Mouse (Mus musculus) midbrain, embryonic 12.5 days (tissue): ENCODE measurements around the gene Slc22a6. TPM values are rescaled to one million over a fixed set of nuclear protein-coding genes. Genes with fewer than 3 reads are reported as not detected.

ENCODE experiments used
- ATAC-seq: fragments of 200-750 bp; cut with Nextera tagmentation; 2 replicates; pipeline ENCODE4 v1.8.0; 2017; ENCODE audit warnings: low read depth, moderate TSS enrichment, moderate library complexity; ENCODE audit not compliant: low FRiP score
- H3K27ac ChIP-seq: fragments of 300-500 bp; sonication (generic); replicated peaks from 2 replicates; pipeline ENCODE4 v1.5.1; 2016; ENCODE audit warnings: mild to moderate bottlenecking
- H3K27me3 ChIP-seq: fragments of 300-500 bp; sonication (generic); 2 replicates; pipeline ENCODE4 v1.6.1; 2016; ENCODE audit warnings: mild to moderate bottlenecking
- H3K36me3 ChIP-seq: fragments of 300-500 bp; sonication (generic); 2 replicates; pipeline ENCODE4 v1.6.1; 2016
- H3K4me1 ChIP-seq: fragments of 300-500 bp; sonication (generic); 2 replicates; pipeline ENCODE4 v1.6.1; 2016
- H3K4me2 ChIP-seq: fragments of 300-500 bp; sonication (generic); replicated peaks from 2 replicates; pipeline ENCODE4 v1.6.1; 2016; ENCODE audit warnings: mild to moderate bottlenecking, moderate library complexity
- H3K4me3 ChIP-seq: fragments of 300-500 bp; sonication (generic); 2 replicates; pipeline ENCODE4 v1.5.1; 2016; ENCODE audit warnings: mild to moderate bottlenecking
- H3K9ac ChIP-seq: fragments of 300-500 bp; sonication (generic); replicated peaks from 2 replicates; pipeline ENCODE4 v1.6.1; 2016; ENCODE audit warnings: mild to moderate bottlenecking, moderate library complexity
- H3K9me3 ChIP-seq: fragments of 300-500 bp; sonication (generic); 2 replicates; pipeline ENCODE4 v1.6.1; 2016; ENCODE audit warnings: mild to moderate bottlenecking
- WGBS: fragments of 180-500 bp; shearing (Covaris S2); methylation state at CpG from one replicate; pipeline ENCODE4 v1.1.7; 2016; 5-methylcytosine and 5-hydroxymethylcytosine counted together
- polyA plus RNA-seq: library from polyadenylated mRNA; unstranded; fragments of >200 nt; fragmentation: Nextera tagmentation; extraction: Ambion mirVana; gene quantifications from 2 replicates; pipeline ENCODE4 v1.2.1, GENCODE M21; 2016

Gene Slc22a6
- polyA plus RNA-seq, 1 experiment from 2014 or later, result 4.2 TPM

DNA sequence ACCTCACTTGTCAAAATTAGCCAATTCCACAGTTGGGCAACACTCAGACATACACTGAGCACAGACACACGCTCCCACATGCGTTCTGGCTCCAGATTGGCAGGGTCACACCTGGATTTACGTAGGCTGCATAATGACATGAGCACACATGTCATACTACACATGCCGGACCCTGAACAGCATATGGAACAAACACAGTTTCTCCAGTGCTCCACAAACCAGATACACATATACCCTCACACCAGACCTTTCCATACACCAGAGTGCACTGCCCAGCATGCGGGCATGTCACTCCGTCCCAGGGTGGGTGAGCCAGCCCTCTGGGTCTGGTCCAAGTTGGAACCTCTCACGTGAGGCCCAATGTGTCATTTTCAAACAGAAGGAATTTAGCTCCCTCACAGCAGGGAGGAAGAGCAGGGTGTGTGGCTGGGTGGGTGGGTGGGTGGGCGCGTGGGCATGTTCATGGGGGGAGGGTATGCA is 45.6 kb downstream of the Slc22a6 start, which contains the start of gene Chrm1:
Gene Chrm1 (plus strand): TSS at position 430 of the 480 bp plus-strand sequence.
- H3K27ac ChIP-seq, result no peak within 1 kb of the TSS
- no peak within 1 kb of the TSS for H3K9ac ChIP-seq
- peak within 1 kb of the TSS; percentile 84; the same call in 1 of the 2 replicates for H3K4me2 ChIP-seq
- H3K36me3 ChIP-seq, result no peaks in the 10 kb centered on the region
- no peak within 1 kb of the TSS for H3K4me3 ChIP-seq
- H3K4me1 ChIP-seq, result peaks cover 13% of the 10 kb centered on the region; the same call in 1 of the 2 replicates
- ATAC-seq, result no peak
- WGBS, result 74% methylated on average over 9 of the region's 9 CpGs
- H3K27me3 ChIP-seq, result peaks cover 58% of the 10 kb centered on the region
- no peaks in the 10 kb centered on the region for H3K9me3 ChIP-seq

DNA sequence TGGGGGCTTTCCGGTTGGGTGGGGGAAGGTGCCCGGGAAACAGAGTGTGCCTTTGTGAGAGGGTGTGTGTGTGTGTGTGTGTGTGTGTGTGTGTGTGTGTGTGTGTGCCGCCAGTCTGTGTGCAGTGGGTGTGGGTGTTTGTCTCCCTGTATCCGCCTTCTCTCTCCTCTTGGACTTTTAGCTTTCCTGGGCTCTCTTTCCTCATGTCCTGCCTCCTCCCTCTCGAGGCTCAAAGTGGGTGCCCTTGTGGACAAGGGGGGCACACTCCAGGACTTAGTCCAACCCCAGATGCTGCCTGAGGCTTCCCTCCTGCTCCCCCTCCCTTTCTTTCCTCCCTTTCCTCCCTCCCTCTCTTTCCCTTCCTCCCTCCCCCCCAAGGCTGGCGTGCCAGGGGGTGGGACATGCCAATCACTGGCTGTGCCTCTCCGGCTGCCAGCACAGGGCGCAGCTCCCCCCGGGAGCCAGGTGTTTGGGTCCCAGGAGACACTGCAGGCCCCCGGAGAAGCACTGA is 46.1 kb downstream of the Slc22a6 start:
- Histone ChIP-seq H3K27me3 (peaks cover 58% of the 10 kb centered on the region), H3K9me3 (no peaks in the 10 kb centered on the region), H3K4me1 (peaks cover 13% of the 10 kb centered on the region; the same call in 1 of the 2 replicates), H3K36me3 (no peaks in the 10 kb centered on the region), H3K4me3 (no peak overlapping the region), H3K4me2 (no peak overlapping the region), H3K9ac (no peak overlapping the region), H3K27ac (no peak overlapping the region)
- 47% methylated on average over 9 of the region's 10 CpGs for WGBS
- ATAC-seq, result no peak

DNA sequence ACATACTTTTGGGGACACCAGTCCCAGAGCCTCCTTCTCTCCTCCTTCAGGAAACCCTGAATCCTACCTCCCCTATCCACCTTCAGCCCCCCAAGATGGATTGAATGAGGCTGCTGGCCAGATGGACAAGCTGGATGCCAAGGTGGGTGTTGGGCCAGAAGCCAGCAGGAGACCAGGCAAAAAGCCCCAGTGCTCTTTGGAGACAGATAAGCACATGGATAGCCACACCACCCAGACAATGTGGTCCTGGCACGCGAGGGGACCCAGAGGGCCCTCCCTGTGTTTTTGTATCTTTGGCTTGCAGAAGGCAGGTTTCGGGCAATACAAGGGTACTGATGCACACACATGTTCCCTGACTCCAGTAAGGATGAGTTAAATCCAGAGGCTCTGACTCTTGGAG is 47.0 kb downstream of the Slc22a6 start:
- Histone ChIP-seq H3K4me2 (no peak overlapping the region), H3K9me3 (no peaks in the 10 kb centered on the region), H3K4me1 (peaks cover 13% of the 10 kb centered on the region; the same call in 1 of the 2 replicates), H3K4me3 (no peak overlapping the region), H3K9ac (no peak overlapping the region), H3K27ac (no peak overlapping the region), H3K36me3 (no peaks in the 10 kb centered on the region), H3K27me3 (peaks cover 58% of the 10 kb centered on the region)
- no peak for ATAC-seq
- WGBS, result 96% methylated on average over 3 of the region's 3 CpGs

DNA sequence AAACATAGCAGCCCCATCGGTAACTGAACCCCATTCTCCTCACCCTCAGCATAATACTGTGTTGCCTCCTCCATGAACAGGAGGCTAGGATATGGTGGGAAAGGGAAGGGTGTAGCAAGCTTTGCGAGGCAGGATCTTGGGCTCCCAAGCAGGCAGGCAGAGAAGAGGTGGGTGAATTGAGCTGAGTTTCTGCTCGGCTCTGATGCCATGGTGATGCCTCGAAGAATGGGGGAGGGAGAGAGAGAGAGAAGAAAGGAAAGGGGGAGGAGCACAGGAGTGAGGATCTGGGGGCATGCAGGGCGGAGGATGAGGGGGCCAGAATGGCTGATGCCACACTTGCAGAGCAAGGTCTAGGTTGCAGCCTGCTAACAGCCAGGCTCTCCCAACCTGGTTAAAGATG is 47.9 kb downstream of the Slc22a6 start:
- no peak overlapping the region for H3K4me2 ChIP-seq
- peaks cover 49% of the 10 kb centered on the region for H3K27me3 ChIP-seq
- H3K9ac ChIP-seq, result no peak overlapping the region
- H3K27ac ChIP-seq, result no peak overlapping the region
- H3K36me3 ChIP-seq, result no peaks in the 10 kb centered on the region
- H3K4me3 ChIP-seq, result no peak overlapping the region
- peaks cover 13% of the 10 kb centered on the region; the same call in 1 of the 2 replicates for H3K4me1 ChIP-seq
- H3K9me3 ChIP-seq, result no peaks in the 10 kb centered on the region
- ATAC-seq, result no peak
- 47% methylated on average over 5 of the region's 5 CpGs for WGBS

DNA sequence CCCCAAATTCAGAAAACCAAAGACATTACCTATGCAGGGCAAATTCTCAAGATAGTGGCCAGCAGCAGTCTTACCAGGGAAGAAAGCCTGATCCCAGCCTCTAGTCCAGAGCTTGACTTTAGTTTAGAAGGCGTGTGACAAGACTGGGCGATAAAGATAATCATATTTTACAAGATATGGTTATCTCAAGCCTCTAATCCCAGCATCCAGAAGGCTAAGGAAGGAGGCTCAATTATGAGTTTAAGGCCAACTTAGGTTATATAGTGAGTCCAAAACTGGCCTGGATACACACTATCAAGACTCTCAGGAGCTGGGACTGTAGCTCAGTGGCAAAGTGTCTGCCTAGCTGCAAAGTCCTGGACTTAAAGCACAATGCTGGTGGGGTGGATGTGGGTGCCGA is 55.0 kb downstream of the Slc22a6 start:
- H3K9me3 ChIP-seq, result no peaks in the 10 kb centered on the region
- H3K4me2 ChIP-seq, result no peak overlapping the region
- H3K27ac ChIP-seq, result no peak overlapping the region
- H3K4me3 ChIP-seq, result no peak overlapping the region
- no peaks in the 10 kb centered on the region for H3K4me1 ChIP-seq
- no peaks in the 10 kb centered on the region for H3K27me3 ChIP-seq
- no peak overlapping the region for H3K9ac ChIP-seq
- H3K36me3 ChIP-seq, result no peaks in the 10 kb centered on the region
- 88% methylated on average over 3 of the region's 3 CpGs for WGBS
- no peak for ATAC-seq

DNA sequence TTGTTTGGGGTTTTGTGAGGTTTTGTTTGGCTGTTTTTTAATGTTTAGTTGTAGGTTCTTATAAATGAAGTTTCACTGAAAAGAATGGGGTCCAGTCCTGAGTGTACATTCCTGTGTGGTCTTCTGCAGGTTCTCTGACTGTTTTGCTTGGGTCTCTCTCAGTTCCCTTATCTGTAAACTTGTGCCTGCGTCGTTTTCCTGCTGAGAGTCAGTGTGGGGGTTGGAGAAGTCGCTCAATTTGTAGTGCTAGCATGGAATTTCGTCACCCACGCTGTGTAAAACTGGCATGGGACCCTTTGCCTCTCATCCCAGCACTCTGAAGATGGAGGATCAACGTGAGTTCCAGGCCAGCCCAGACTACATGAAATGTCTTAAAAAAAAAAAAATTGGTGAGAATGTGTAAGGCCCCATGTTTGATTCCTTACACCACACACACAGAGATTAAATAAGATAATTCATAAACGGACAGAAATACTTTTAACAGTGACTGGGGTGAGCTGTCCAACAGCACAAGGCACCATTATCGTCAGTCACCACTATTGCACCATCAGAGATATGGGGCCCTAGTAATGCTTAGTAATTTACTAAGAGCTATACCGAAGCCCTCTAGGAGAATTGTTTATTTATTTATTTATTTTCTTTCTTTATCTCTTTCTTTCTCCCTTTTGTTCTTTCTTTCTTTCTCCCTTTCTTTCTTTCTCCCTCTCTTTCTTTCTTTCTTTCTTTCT is 55.7 kb downstream of the Slc22a6 start:
- Histone ChIP-seq H3K27ac (no peak overlapping the region), H3K9ac (no peak overlapping the region), H3K4me1 (no peaks in the 10 kb centered on the region), H3K4me2 (no peak overlapping the region), H3K36me3 (no peaks in the 10 kb centered on the region), H3K4me3 (no peak overlapping the region), H3K9me3 (no peaks in the 10 kb centered on the region), H3K27me3 (no peaks in the 10 kb centered on the region)
- 74% methylated on average over 9 of the region's 9 CpGs for WGBS
- ATAC-seq, result no peak

Other genes starting within 250 kb of the Slc22a6 start
- not detected in 2 replicates for gene Slc22a30, start 212.9 kb upstream of the Slc22a6 start, polyA plus RNA-seq
- 0.77 and 0.89 TPM in 2 replicates for gene Slc22a8, start 26.8 kb upstream of the Slc22a6 start, polyA plus RNA-seq
- gene Chrm1, start 45.8 kb downstream of the Slc22a6 start, polyA plus RNA-seq, result 0.50 and 0.59 TPM in 2 replicates
- 138 and 150 TPM in 2 replicates for gene Slc3a2, start 105.3 kb downstream of the Slc22a6 start, polyA plus RNA-seq
- 78.5 and 80.7 TPM in 2 replicates for gene Wdr74, start 117.8 kb downstream of the Slc22a6 start, polyA plus RNA-seq
- gene 1700092M07Rik, start 122.7 kb downstream of the Slc22a6 start, polyA plus RNA-seq, result 3.3 and 4.5 TPM in 2 replicates
- 121 and 127 TPM in 2 replicates for gene Stx5a, start 123.4 kb downstream of the Slc22a6 start, polyA plus RNA-seq
- gene Nxf1, start 139.0 kb downstream of the Slc22a6 start, polyA plus RNA-seq, result 210 and 224 TPM in 2 replicates
- 211 and 214 TPM in 2 replicates for gene Tmem223, start 153.0 kb downstream of the Slc22a6 start, polyA plus RNA-seq
- gene Tmem179b, start 156.4 kb downstream of the Slc22a6 start, polyA plus RNA-seq, result 40.4 TPM in 2 replicates
- gene Taf6l, start 168.4 kb downstream of the Slc22a6 start, polyA plus RNA-seq, result 34.5 and 35.5 TPM in 2 replicates
- 154 and 160 TPM in 2 replicates for gene Polr2g, start 180.5 kb downstream of the Slc22a6 start, polyA plus RNA-seq
- gene Zbtb3, start 184.5 kb downstream of the Slc22a6 start, polyA plus RNA-seq, result 8.3 and 8.8 TPM in 2 replicates
- gene Ttc9c, start 201.3 kb downstream of the Slc22a6 start, polyA plus RNA-seq, result 65.7 and 69.9 TPM in 2 replicates
- 6.0 and 6.4 TPM in 2 replicates for gene Hnrnpul2, start 202.0 kb downstream of the Slc22a6 start, polyA plus RNA-seq
- gene AC129217.1, start 211.7 kb downstream of the Slc22a6 start, polyA plus RNA-seq, result not detected in 2 replicates
- 68.0 and 68.7 TPM in 2 replicates for gene Bscl2, start 219.4 kb downstream of the Slc22a6 start, polyA plus RNA-seq
- 174 and 180 TPM in 2 replicates for gene Gng3, start 221.2 kb downstream of the Slc22a6 start, polyA plus RNA-seq
- 0.55 and 0.62 TPM in 2 replicates for gene Lrrn4cl, start 232.7 kb downstream of the Slc22a6 start, polyA plus RNA-seq